Mouse (Mus musculus): ENCODE data around the gene 2010111I01Rik.

GRCm38 (mm10) chr13:63255519-63256011 is 290.9 kb downstream of the 2010111I01Rik start:
- no peak for TF ChIP-seq CTCF (IDR thresholded peaks at IDR 0.05; ENCODE audit: control insufficient read depth, insufficient read depth, insufficient replicate concordance, low read depth, low read length)
- no peak for TF ChIP-seq POLR2A (IDR thresholded peaks at IDR 0.05; ENCODE audit: control insufficient read depth, low read depth, low read length)
